14 mouse cellular contexts compared by ENCODE assay signal in the genomic region with DNA sequence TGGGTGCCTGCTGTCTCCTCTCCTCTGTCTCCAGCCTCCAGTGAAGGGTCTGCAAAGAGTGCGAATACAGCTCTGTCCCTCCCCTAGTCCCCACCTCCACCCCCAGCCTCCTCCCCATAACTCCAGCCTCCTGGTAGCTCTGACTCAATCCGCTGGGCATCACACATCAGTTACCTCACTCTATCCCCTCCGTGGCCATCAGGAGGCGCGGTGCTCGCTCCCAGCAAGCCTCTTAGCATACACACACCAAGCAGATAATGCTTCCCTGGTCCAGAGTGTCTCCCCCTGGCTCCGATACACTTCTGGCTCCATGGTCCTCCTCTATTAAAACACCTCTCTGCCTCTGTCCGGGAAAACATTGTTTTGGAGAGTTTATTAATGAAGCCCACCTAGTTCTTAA. TPM values are rescaled to one million over a fixed set of nuclear protein-coding genes. Genes with fewer than 3 reads are reported as not detected.
DNase-seq lines count a peak whose midpoint lies in the region; ATAC-seq and TF ChIP-seq lines count a peak whose summit lies in the region.
"Had no signal": no experiment of that assay in that cellular context is flagged by ENCODE, and none has a peak within 500 bp of the region (broad histone marks: within the 10 kb centered on the region; RNA-seq: fewer than 3 reads in every experiment).

No protein-coding gene starts in this region.

- TF ChIP-seq EP300 in liver, embryonic 14.5 days (IDR thresholded peaks at IDR 0.05; ENCODE audit: low read depth) = no peak

- WGBS in forebrain, postnatal 0 days = 8% methylated on average over 8 of the region's 8 CpGs
- WGBS in forebrain, embryonic 16.5 days = 7% methylated on average over 8 of the region's 8 CpGs
- 14% methylated on average over 8 of the region's 8 CpGs for WGBS in liver, embryonic 14.5 days (ENCODE audit: insufficient replicate concordance)
- WGBS in liver, embryonic 12.5 days (ENCODE audit: insufficient replicate concordance) = 11% methylated on average over 8 of the region's 8 CpGs

- no peak overlapping the region for H3K9ac ChIP-seq in forebrain, postnatal 0 days
- H3K9ac ChIP-seq in forebrain, embryonic 16.5 days (replicated peaks; ENCODE audit: low read depth, low read length) = no peak overlapping the region
- H3K9ac ChIP-seq in liver, embryonic 14.5 days (replicated peaks) = no peak overlapping the region
- no peak overlapping the region for H3K9ac ChIP-seq in liver, embryonic 12.5 days
- H3K9ac ChIP-seq: forebrain, embryonic 15.5 days; hindbrain, embryonic 14.5 days; liver, embryonic 13.5 days had no signal

- peak; percentile 40 for TF ChIP-seq CTCF in forebrain, postnatal 0 days (IDR thresholded peaks at IDR 0.05; ENCODE audit: low read depth)
- peak; percentile 53 for TF ChIP-seq CTCF in liver, embryonic 14.5 days (IDR thresholded peaks at IDR 0.05; ENCODE audit: low read depth)

- no peaks in the 10 kb centered on the region for H3K27me3 ChIP-seq in forebrain, postnatal 0 days (ENCODE audit: insufficient read depth, low read length)
- H3K27me3 ChIP-seq in forebrain, embryonic 16.5 days (replicated peaks; ENCODE audit: control insufficient read depth, insufficient read depth, low read length) = no peaks in the 10 kb centered on the region
- H3K27me3 ChIP-seq in liver, embryonic 14.5 days (ENCODE audit: control insufficient read depth, insufficient read depth, low read length) = no peaks in the 10 kb centered on the region
- H3K27me3 ChIP-seq in liver, embryonic 12.5 days (replicated peaks) = peaks cover 17% of the 10 kb centered on the region; the same call in 1 of the 2 replicates
- H3K27me3 ChIP-seq: forebrain, embryonic 15.5 days; liver, embryonic 13.5 days had no signal

- H3K9me3 ChIP-seq in forebrain, postnatal 0 days (ENCODE audit: low read length) = no peaks in the 10 kb centered on the region
- no peaks in the 10 kb centered on the region for H3K9me3 ChIP-seq in forebrain, embryonic 16.5 days (ENCODE audit: control insufficient read depth, low read length)
- no peaks in the 10 kb centered on the region for H3K9me3 ChIP-seq in liver, embryonic 14.5 days (ENCODE audit: control insufficient read depth, low read length)
- no peaks in the 10 kb centered on the region for H3K9me3 ChIP-seq in liver, embryonic 12.5 days (replicated peaks)
- H3K9me3 ChIP-seq: forebrain, embryonic 15.5 days; liver, embryonic 13.5 days had no signal

- no peak for DNase-seq in forebrain, postnatal 0 days
- no peak for DNase-seq in liver, embryonic 14.5 days (ENCODE audit: low read depth in 3 of 3, low spot score in 3 of 3)
- peak; percentile 56 for DNase-seq in R1 (ENCODE audit: low read depth, low spot score)
- DNase-seq in heart, postnatal 4 days = peak; percentile 39
- no peak for DNase-seq in adrenal gland, postnatal 4 days (ENCODE audit: low spot score in 2 of 2)
- DNase-seq: cerebellum, adult 2 months; liver, embryonic 13.5 days had no signal

- no peak overlapping the region for H3K4me2 ChIP-seq in forebrain, postnatal 0 days (ENCODE audit: low read depth)
- no peak overlapping the region for H3K4me2 ChIP-seq in forebrain, embryonic 16.5 days (ENCODE audit: low read length)
- H3K4me2 ChIP-seq in liver, embryonic 14.5 days (ENCODE audit: low read depth) = no peak overlapping the region
- H3K4me2 ChIP-seq in liver, embryonic 12.5 days = no peak overlapping the region
- H3K4me2 ChIP-seq: forebrain, embryonic 15.5 days; hindbrain, embryonic 14.5 days; liver, embryonic 13.5 days had no signal

- no peak overlapping the region for H3K27ac ChIP-seq in forebrain, postnatal 0 days (ENCODE audit: low read depth, low read length)
- H3K27ac ChIP-seq in forebrain, embryonic 16.5 days (ENCODE audit: low read length) = no peak overlapping the region
- H3K27ac ChIP-seq in liver, embryonic 14.5 days = no peak overlapping the region
- no peak overlapping the region; the same call in 1 of the 2 replicates for H3K27ac ChIP-seq in liver, embryonic 12.5 days
- H3K27ac ChIP-seq: forebrain, embryonic 15.5 days; hindbrain, embryonic 14.5 days; liver, embryonic 13.5 days had no signal

- H3K36me3 ChIP-seq in forebrain, postnatal 0 days (ENCODE audit: insufficient read depth) = no peaks in the 10 kb centered on the region
- H3K36me3 ChIP-seq in forebrain, embryonic 16.5 days (ENCODE audit: control insufficient read depth, insufficient read depth) = no peaks in the 10 kb centered on the region
- no peaks in the 10 kb centered on the region for H3K36me3 ChIP-seq in liver, embryonic 14.5 days (replicated peaks; ENCODE audit: control insufficient read depth, insufficient read depth, low read depth)
- no peaks in the 10 kb centered on the region for H3K36me3 ChIP-seq in liver, embryonic 12.5 days
- H3K36me3 ChIP-seq: forebrain, embryonic 15.5 days; liver, embryonic 13.5 days had no signal

- H3K4me1 ChIP-seq in forebrain, postnatal 0 days (ENCODE audit: insufficient read depth) = no peaks in the 10 kb centered on the region
- H3K4me1 ChIP-seq in forebrain, embryonic 16.5 days (replicated peaks; ENCODE audit: control insufficient read depth, insufficient read depth, low read length) = peaks cover 3% of the 10 kb centered on the region
- H3K4me1 ChIP-seq in liver, embryonic 14.5 days (replicated peaks; ENCODE audit: control insufficient read depth in 2 of 2, insufficient read depth in 2 of 2, low read length in 1 of 2) = no peaks in the 10 kb centered on the region
- H3K4me1 ChIP-seq in liver, embryonic 12.5 days = peaks cover 9% of the 10 kb centered on the region; the same call in 1 of the 2 replicates

- H3K4me3 ChIP-seq in forebrain, postnatal 0 days (ENCODE audit: low read depth, low read length) = no peak overlapping the region
- no peak overlapping the region for H3K4me3 ChIP-seq in forebrain, embryonic 16.5 days (replicated peaks; ENCODE audit: low read length)
- no peak overlapping the region for H3K4me3 ChIP-seq in liver, embryonic 14.5 days (ENCODE audit: insufficient read depth in 1 of 2, low read depth in 2 of 2, low read length in 2 of 2)
- H3K4me3 ChIP-seq in liver, embryonic 12.5 days = no peak overlapping the region
- H3K4me3 ChIP-seq: forebrain, embryonic 15.5 days; liver, embryonic 13.5 days had no signal

- 0 out of 2 replicates have a peak, but pooled peaks have one; percentile 23 for ATAC-seq in forebrain, postnatal 0 days
- ATAC-seq in forebrain, embryonic 16.5 days = no peak
- no peak for ATAC-seq in liver, embryonic 14.5 days (ENCODE audit: insufficient read depth)
- ATAC-seq in liver, embryonic 12.5 days = no peak
- no peak for ATAC-seq in megakaryocyte-erythroid progenitor cell, adult 5-6 weeks (replicated peaks; ENCODE audit: low FRiP score, low TSS enrichment, poor library complexity, severe bottlenecking)
- ATAC-seq: activated CD4-positive, CD25-positive, alpha-beta regulatory T cell, adult 4 months; forebrain, embryonic 15.5 days had no signal

RNA-seq across cellular contexts. Expression of a gene that starts 17.5 kb away (rescaled TPM):
- 6.2 and 11.0 TPM in 2 replicates for total RNA-seq in forebrain, postnatal 0 days (2014; rRNA removed)
- polyA plus RNA-seq in forebrain, postnatal 0 days (2015; fragmentation: Nextera tagmentation; extraction: Ambion mirVana) = 1.9 and 2.5 TPM in 2 replicates
- 3.4 and 4.0 TPM in 2 replicates for polyA plus RNA-seq in forebrain, embryonic 16.5 days (2015; fragmentation: Nextera tagmentation; extraction: Ambion mirVana)
- polyA plus RNA-seq in liver, embryonic 14.5 days (2012; rRNA removed) = 0.02 and 0.03 TPM in 2 replicates
- not detected in 2 replicates for polyA plus RNA-seq in liver, embryonic 14.5 days (2014; fragmentation: Nextera tagmentation; extraction: Ambion mirVana)
- polyA plus RNA-seq in liver, embryonic 12.5 days (2016; fragmentation: Nextera tagmentation; extraction: Ambion mirVana) = 0.11 and 0.18 TPM in 2 replicates
- under 1 TPM; 0.62 to 0.95 TPM for total RNA-seq in heart, postnatal 4 days (2021)
- not detected in 2 replicates for total RNA-seq in megakaryocyte-erythroid progenitor cell, adult 5-6 weeks (2014; fragmentation: Nextera tagmentation)
- total RNA-seq in megakaryocyte-erythroid progenitor cell, adult 5-6 weeks (2017) = not detected in 2 replicates
- 10 to 100 TPM; 18.7 to 19.6 TPM for total RNA-seq in adrenal gland, postnatal 4 days (2021)
- polyA plus RNA-seq: activated CD4-positive, CD25-positive, alpha-beta regulatory T cell, adult 4 months had no signal

RNA-seq across cellular contexts. Expression of a gene that starts 45.3 kb away (rescaled TPM):
- 21.7 and 34.2 TPM in 2 replicates for total RNA-seq in forebrain, postnatal 0 days (2014; rRNA removed)
- 21.2 TPM in 2 replicates for polyA plus RNA-seq in forebrain, postnatal 0 days (2015; fragmentation: Nextera tagmentation; extraction: Ambion mirVana)
- 42.9 and 45.9 TPM in 2 replicates for polyA plus RNA-seq in forebrain, embryonic 16.5 days (2015; fragmentation: Nextera tagmentation; extraction: Ambion mirVana)
- 1.1 and 1.3 TPM in 2 replicates for polyA plus RNA-seq in liver, embryonic 14.5 days (2012; rRNA removed)
- 1.5 and 2.2 TPM in 2 replicates for polyA plus RNA-seq in liver, embryonic 14.5 days (2014; fragmentation: Nextera tagmentation; extraction: Ambion mirVana)
- polyA plus RNA-seq in liver, embryonic 12.5 days (2016; fragmentation: Nextera tagmentation; extraction: Ambion mirVana) = 5.1 and 5.2 TPM in 2 replicates
- 10 to 100 TPM; 21.1 to 24.0 TPM for total RNA-seq in heart, postnatal 4 days (2021)
- 5.2 TPM in 1 of 2 replicates, not detected in the other for total RNA-seq in megakaryocyte-erythroid progenitor cell, adult 5-6 weeks (2014; fragmentation: Nextera tagmentation)
- total RNA-seq in megakaryocyte-erythroid progenitor cell, adult 5-6 weeks (2017) = not detected in 2 replicates
- total RNA-seq in adrenal gland, postnatal 4 days (2021) = 10 to 100 TPM; 31.2 to 49.5 TPM
- polyA plus RNA-seq: activated CD4-positive, CD25-positive, alpha-beta regulatory T cell, adult 4 months had no signal

RNA-seq across cellular contexts. Expression of a gene that starts 58.8 kb away (rescaled TPM):
- total RNA-seq in forebrain, postnatal 0 days (2014; rRNA removed) = 8.9 and 12.7 TPM in 2 replicates
- polyA plus RNA-seq in forebrain, postnatal 0 days (2015; fragmentation: Nextera tagmentation; extraction: Ambion mirVana) = 5.7 and 8.5 TPM in 2 replicates
- 2.7 and 4.2 TPM in 2 replicates for polyA plus RNA-seq in forebrain, embryonic 16.5 days (2015; fragmentation: Nextera tagmentation; extraction: Ambion mirVana)
- 0.01 TPM in 2 replicates for polyA plus RNA-seq in liver, embryonic 14.5 days (2012; rRNA removed)
- polyA plus RNA-seq in liver, embryonic 14.5 days (2014; fragmentation: Nextera tagmentation; extraction: Ambion mirVana) = not detected in 2 replicates
- not detected in 2 replicates for polyA plus RNA-seq in liver, embryonic 12.5 days (2016; fragmentation: Nextera tagmentation; extraction: Ambion mirVana)
- total RNA-seq in heart, postnatal 4 days (2021) = not detected
- total RNA-seq in megakaryocyte-erythroid progenitor cell, adult 5-6 weeks (2014; fragmentation: Nextera tagmentation) = not detected in 2 replicates
- not detected in 2 replicates for total RNA-seq in megakaryocyte-erythroid progenitor cell, adult 5-6 weeks (2017)
- total RNA-seq in adrenal gland, postnatal 4 days (2021) = 1 to 10 TPM; 1.1 to 2.2 TPM
- polyA plus RNA-seq: activated CD4-positive, CD25-positive, alpha-beta regulatory T cell, adult 4 months; stomach, embryonic 14.5 days had no signal

Comparison
In these comparisons a context has a peak if more than half of its experiments do, and no peak if none do; other contexts are left out.
1. DNase-seq: peak in R1 (single experiment) and heart, postnatal 4 days (single experiment); none in forebrain, postnatal 0 days (single experiment), liver, embryonic 14.5 days (0 of 3) and adrenal gland, postnatal 4 days (0 of 2).